Mouse (Mus musculus) heart, embryonic 16.5 days (tissue): ENCODE measurements at regions not wholly inside any gene's neighbourhood (a gene's known extent, or its start where the extent isn't known, plus 50 kb on each side); places are given as distances from the start of the nearest gene placed in this dataset.

Source experiments
- ATAC-seq: fragments of 200-750 bp; cut with Nextera tagmentation; replicated peaks from 2 replicates; pipeline ENCODE4 v1.8.0; 2017; ENCODE audit warnings: moderate number of reproducible peaks; ENCODE audit not compliant: insufficient read depth, low FRiP score; ENCODE audit errors: extremely low read depth
- H3K27ac ChIP-seq: fragments of 300-500 bp; sonication (generic); 2 replicates; pipeline ENCODE4 v1.5.1; 2014; ENCODE audit warnings: mild to moderate bottlenecking, low read length, control low read depth, moderate library complexity
- H3K27me3 ChIP-seq: fragments of 300-500 bp; sonication (generic); 2 replicates; pipeline ENCODE4 v1.6.1; 2014; ENCODE audit warnings: low read length, mixed read lengths; ENCODE audit not compliant: control insufficient read depth, insufficient read depth
- H3K36me3 ChIP-seq: fragments of 300-500 bp; sonication (generic); 2 replicates; pipeline ENCODE4 v1.6.1; 2014; ENCODE audit not compliant: control insufficient read depth, insufficient read depth
- H3K4me1 ChIP-seq: fragments of 300-500 bp; sonication (generic); 2 replicates; pipeline ENCODE4 v1.6.1; 2014; ENCODE audit warnings: low read length, mixed read lengths; ENCODE audit not compliant: control insufficient read depth, insufficient read depth
- H3K4me2 ChIP-seq: fragments of 300-500 bp; sonication (generic); 2 replicates; pipeline ENCODE4 v1.6.1; 2014; ENCODE audit warnings: low read depth, mild to moderate bottlenecking, control low read depth, low read length
- H3K4me3 ChIP-seq: fragments of 300-500 bp; sonication (generic); 2 replicates; pipeline ENCODE4 v1.5.1; 2014; ENCODE audit warnings: mild to moderate bottlenecking, control low read depth, low read length
- H3K9ac ChIP-seq: fragments of 300-500 bp; sonication (generic); 2 replicates; pipeline ENCODE4 v1.6.1; 2014; ENCODE audit warnings: low read length, control low read depth
- H3K9me3 ChIP-seq: fragments of 300-500 bp; sonication (generic); replicated peaks from 2 replicates; pipeline ENCODE4 v1.6.1; 2016; ENCODE audit warnings: low read length; ENCODE audit not compliant: control insufficient read depth
- WGBS: fragments of 180-500 bp; shearing (Covaris S2); extraction: QIAGEN DNeasy Blood & Tissue Kit; methylation state at CpG from one replicate; pipeline ENCODE4 v1.1.7; 2014; 5-methylcytosine and 5-hydroxymethylcytosine counted together

DNA sequence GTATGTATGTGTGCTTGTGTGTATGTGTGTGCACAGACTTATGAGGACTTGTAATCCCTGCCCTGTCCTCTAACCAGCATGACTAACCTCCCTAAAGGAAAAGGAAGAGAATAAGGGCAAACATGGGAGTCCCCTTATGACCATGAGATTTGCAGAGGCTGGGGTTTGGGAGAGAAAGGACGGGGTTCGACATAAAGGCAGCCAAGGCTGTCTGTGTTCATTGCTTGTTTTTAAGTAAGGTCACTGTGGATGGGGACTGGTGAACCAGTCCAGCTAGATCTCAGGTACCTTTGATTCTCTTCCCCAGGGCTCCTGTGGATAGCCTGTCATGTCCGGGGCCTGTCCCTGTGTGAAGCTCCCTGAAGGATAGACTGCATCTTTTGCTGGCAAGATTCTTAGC is 55.6 kb downstream of the Irf2bp2 start:
- H3K4me1 ChIP-seq = peaks cover 54% of the 10 kb centered on the region
- no peak overlapping the region for H3K4me3 ChIP-seq
- H3K9ac ChIP-seq = no peak overlapping the region

GRCm38 (mm10) chr8:126536928-126537618 is 56.7 kb downstream of the Irf2bp2 start:
- Histone ChIP-seq H3K9me3 (no peaks in the 10 kb centered on the region), H3K36me3 (no peaks in the 10 kb centered on the region), H3K4me1 (peaks cover 50% of the 10 kb centered on the region), H3K9ac (peak overlapping the region; percentile 63), H3K27me3 (no peaks in the 10 kb centered on the region), H3K4me2 (peak overlapping the region; percentile 56), H3K4me3 (peak overlapping the region; percentile 19; the same call in 1 of the 2 replicates), H3K27ac (peak overlapping the region; percentile 97)
- WGBS = 6% methylated on average over 6 of the region's 6 CpGs
- peak; percentile 77 for ATAC-seq

More for the DNA sequence above, 55.6 kb downstream of the Irf2bp2 start:
- H3K27ac ChIP-seq = peak overlapping the region; percentile 97
- H3K4me2 ChIP-seq = no peak overlapping the region
- no peaks in the 10 kb centered on the region for H3K27me3 ChIP-seq
- no peaks in the 10 kb centered on the region for H3K9me3 ChIP-seq
- no peak for ATAC-seq
- WGBS = 55% methylated on average over 3 of the region's 3 CpGs
- no peaks in the 10 kb centered on the region for H3K36me3 ChIP-seq

DNA sequence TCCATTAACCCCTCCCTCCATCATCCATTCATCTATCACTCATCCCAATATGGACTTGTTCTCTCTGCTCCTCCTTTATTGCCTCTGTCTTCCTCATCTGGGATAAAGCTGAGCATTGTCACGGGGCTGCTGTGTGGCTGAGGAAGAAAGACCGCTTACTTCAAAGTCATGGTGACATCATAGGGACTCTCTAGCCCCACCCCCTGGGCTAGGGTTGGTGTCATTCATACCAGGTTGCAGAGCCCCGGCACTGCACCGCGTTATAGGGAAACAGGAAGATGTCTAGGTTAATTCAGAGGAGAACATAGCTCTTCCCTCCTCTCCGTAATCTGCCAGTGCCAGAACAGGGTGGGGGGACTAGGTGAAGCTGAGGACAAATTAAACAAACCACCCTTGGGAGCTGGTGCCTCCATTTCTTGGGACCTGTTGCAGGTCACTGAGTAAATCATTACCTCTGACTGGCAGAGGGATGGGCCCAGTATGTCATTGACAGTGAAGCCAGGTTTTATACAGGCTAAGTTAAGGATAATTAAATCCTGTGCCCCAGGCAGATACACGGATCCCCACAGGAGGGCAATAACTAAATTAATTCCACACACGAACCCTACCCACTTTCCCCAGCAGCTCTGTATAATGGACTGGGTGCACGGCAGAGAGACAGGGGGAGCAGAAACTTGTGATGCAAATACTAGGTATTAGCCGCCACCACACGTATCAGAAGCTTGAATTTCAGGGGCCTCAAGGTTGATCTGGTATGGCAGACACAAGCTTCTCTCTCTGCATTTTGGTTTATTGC is 57.5 kb downstream of the Irf2bp2 start:
- Histone ChIP-seq H3K4me2 (no peak overlapping the region; the same call in 1 of the 2 replicates), H3K36me3 (no peaks in the 10 kb centered on the region), H3K9me3 (no peaks in the 10 kb centered on the region), H3K4me1 (peaks cover 54% of the 10 kb centered on the region), H3K4me3 (no peak overlapping the region), H3K27me3 (no peaks in the 10 kb centered on the region), H3K27ac (peak overlapping the region; percentile 97), H3K9ac (peak overlapping the region; percentile 11)
- 0 out of 2 replicates have a peak, but pooled peaks have one; percentile 11 for ATAC-seq
- 24% methylated on average over 11 of the region's 11 CpGs for WGBS

DNA sequence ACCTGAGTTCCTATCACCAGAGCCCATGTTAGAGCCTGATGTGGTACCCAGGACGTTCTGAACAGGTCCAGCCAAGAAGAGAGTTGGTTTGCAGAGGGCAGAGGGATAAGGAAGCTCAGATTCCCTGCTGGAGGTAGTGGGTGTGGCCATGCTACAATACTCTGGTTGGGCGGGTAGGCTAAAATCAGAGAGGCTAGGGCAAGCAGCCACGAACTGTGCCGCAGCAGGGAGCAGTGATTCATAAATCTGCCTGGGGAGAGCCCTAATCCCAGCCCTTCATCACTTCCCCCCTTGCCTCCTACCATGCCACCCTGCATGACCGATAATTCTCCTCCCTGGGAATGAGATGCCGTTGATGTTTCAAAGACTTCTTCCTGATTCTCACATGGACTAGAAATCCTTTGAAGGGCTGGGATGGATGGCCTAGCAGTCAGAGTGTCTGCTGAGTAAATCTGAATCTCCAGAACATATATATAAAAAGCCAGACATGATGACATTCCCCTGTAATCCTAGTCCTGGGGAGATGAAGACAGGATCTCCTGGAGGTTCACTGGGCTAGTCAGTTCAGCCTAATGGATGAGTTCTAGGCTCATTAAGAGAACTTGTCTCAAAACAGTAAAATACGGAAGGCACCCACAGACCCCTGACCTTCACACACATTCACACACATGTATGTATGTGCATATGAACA is 57.6 kb upstream of the Tarbp1 start:
- Histone ChIP-seq H3K9ac (no peak overlapping the region), H3K9me3 (no peaks in the 10 kb centered on the region), H3K4me1 (peaks cover 48% of the 10 kb centered on the region), H3K4me3 (no peak overlapping the region), H3K27ac (no peak overlapping the region; the same call in 1 of the 2 replicates), H3K36me3 (no peaks in the 10 kb centered on the region), H3K4me2 (no peak overlapping the region), H3K27me3 (no peaks in the 10 kb centered on the region)
- 38% methylated on average over 7 of the region's 7 CpGs for whole genome bisulfite sequencing
- ATAC-seq = no peak

DNA sequence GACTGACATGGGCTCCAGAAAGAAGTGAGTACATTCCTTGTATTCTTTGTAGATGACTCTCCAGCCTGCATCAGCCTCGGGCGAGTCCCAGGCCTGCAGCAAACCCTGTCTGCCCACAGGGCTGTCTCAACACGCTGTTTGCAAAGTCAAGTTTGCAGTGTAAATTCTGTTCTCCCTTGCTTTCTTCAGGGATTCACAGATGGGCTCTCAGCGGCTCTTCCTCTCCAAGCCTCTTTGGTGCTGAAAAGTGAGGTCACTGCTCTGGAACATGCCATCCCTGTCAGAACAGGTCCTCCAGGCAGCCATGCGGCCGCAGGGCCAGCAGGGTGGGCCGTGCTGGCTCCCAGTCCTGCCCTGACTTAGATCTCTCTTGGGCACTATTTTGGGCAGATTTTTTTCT is 56.6 kb upstream of the Tarbp1 start:
- Histone ChIP-seq H3K4me3 (no peak overlapping the region), H3K9ac (peak overlapping the region; percentile 28; the same call in 1 of the 2 replicates), H3K4me2 (no peak overlapping the region), H3K36me3 (no peaks in the 10 kb centered on the region), H3K27me3 (no peaks in the 10 kb centered on the region), H3K27ac (peak overlapping the region; percentile 30), H3K4me1 (peaks cover 51% of the 10 kb centered on the region), H3K9me3 (no peaks in the 10 kb centered on the region)
- 43% methylated on average over 7 of the region's 7 CpGs for WGBS
- no peak for ATAC-seq

GRCm38 (mm10) chr8:126529409-126529808 is 54.5 kb upstream of the Tarbp1 start:
- ATAC-seq = no peak
- Histone ChIP-seq H3K9me3 (no peaks in the 10 kb centered on the region), H3K4me2 (no peak overlapping the region), H3K27ac (peak overlapping the region; percentile 94; the same call in 1 of the 2 replicates), H3K27me3 (no peaks in the 10 kb centered on the region), H3K4me1 (peaks cover 64% of the 10 kb centered on the region), H3K4me3 (no peak overlapping the region), H3K36me3 (no peaks in the 10 kb centered on the region), H3K9ac (no peak overlapping the region)
- WGBS = 68% methylated on average over 3 of the region's 3 CpGs

GRCm38 (mm10) chr8:126528434-126529080 is 53.7 kb upstream of the Tarbp1 start:
- Histone ChIP-seq H3K27me3 (no peaks in the 10 kb centered on the region), H3K36me3 (no peaks in the 10 kb centered on the region), H3K4me1 (peaks cover 71% of the 10 kb centered on the region), H3K9ac (0 out of 2 replicates have a peak overlapping the region, but pooled peaks have one; percentile 2), H3K9me3 (no peaks in the 10 kb centered on the region), H3K4me2 (no peak overlapping the region), H3K4me3 (no peak overlapping the region), H3K27ac (peak overlapping the region; percentile 94)
- WGBS = 53% methylated on average over 9 of the region's 9 CpGs
- ATAC-seq = no peak

GRCm38 (mm10) chr8:126526864-126527571 is 52.2 kb upstream of the Tarbp1 start:
- peak; percentile 86 for ATAC-seq
- Histone ChIP-seq H3K4me3 (no peak overlapping the region), H3K4me1 (peaks cover 74% of the 10 kb centered on the region), H3K36me3 (no peaks in the 10 kb centered on the region), H3K27ac (peak overlapping the region; percentile 94), H3K4me2 (0 out of 2 replicates have a peak overlapping the region, but pooled peaks have one; percentile 18), H3K27me3 (no peaks in the 10 kb centered on the region), H3K9me3 (no peaks in the 10 kb centered on the region), H3K9ac (peak overlapping the region; percentile 27; the same call in 1 of the 2 replicates)
- 18% methylated on average over 14 of the region's 14 CpGs for WGBS
